Mouse (Mus musculus): ENCODE measurements at regions not wholly inside any gene's neighbourhood (a gene's known extent, or its start where the extent isn't known, plus 50 kb on each side); places are given as distances from the start of the nearest gene placed in this dataset.

DNA sequence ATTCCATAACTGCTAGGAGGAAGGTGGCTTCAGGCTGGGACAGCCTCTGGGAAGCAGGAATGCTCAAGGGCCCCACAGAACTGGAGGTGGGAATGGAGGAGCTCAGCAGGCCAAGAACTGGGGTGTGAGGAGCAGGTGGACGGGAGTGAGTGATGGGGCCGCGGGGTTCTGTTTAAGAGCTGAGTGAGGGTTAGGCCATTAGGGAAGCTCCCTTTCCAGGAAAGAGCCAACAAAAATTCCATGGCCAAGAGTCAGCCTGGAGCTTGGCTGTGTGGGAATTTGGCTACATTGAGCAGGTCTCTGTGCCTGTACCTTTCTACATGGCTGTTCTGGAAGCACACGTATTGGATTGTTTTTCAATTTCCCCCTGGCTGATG is 139.4 kb upstream of the Ddhd1 start:
- TF ChIP-seq EP300 (IDR thresholded peaks at IDR 0.05; ENCODE audit: low read depth) (no peak), CTCF (IDR thresholded peaks at IDR 0.05; ENCODE audit: low read depth) (no peak)
